Mouse (Mus musculus): ENCODE results near the gene Nim1k.

- TF ChIP-seq CTCF (conservative IDR thresholded peaks at IDR 0.05; ENCODE audit: insufficient read depth, insufficient read length, low read depth, low read length) (no peak), POLR2A (IDR thresholded peaks at IDR 0.05; ENCODE audit: low read depth, low read length) (no peak)
Observed at GRCm38 (mm10) chr13:119727608-119728387, 27.9 kb downstream of the Nim1k start.
